Mouse (Mus musculus): ENCODE results near the gene Eif2a.

- no peak for TF ChIP-seq CTCF (IDR thresholded peaks at IDR 0.05; ENCODE audit: extremely low read depth, insufficient read depth, low read length)
- TF ChIP-seq POLR2A (IDR thresholded peaks at IDR 0.05; ENCODE audit: extremely low read depth, insufficient read depth, low read length): no peak
Measured at GRCm38 (mm10) chr3:58577067-58577503, 51.5 kb downstream of the Eif2a start.
